Mouse (Mus musculus): ENCODE data around the gene Apela.

GRCm38 (mm10) chr8:65047801-65048200 is 10.7 kb upstream of the Apela start:
- no peak for TF ChIP-seq CTCF (IDR thresholded peaks at IDR 0.05; ENCODE audit: extremely low read depth, insufficient read depth, insufficient read length, insufficient replicate concordance)
- TF ChIP-seq POLR2A (IDR thresholded peaks at IDR 0.05; ENCODE audit: low read depth, low read length), result no peak

Measured in spleen, adult 2 months (tissue).